Mouse (Mus musculus) urinary bladder, postnatal 4 days (tissue): ENCODE results near the gene 2810408A11Rik.
A peak's percentile ranks its signal among the peaks of the same experiment; 100 is the strongest.
"Not testable (repeated sequence)": the region's sequence is repeated elsewhere in the genome, so short reads cannot be mapped to it uniquely, and the experiment has no call there.

Experiments
- DNase-seq, 2 experiments: peaks; one replicate each; pipeline ENCODE4 v3.0.0; 2021 to 2022; ENCODE audit warnings: low spot score in 2 of 2

Gene 2810408A11Rik

DNA sequence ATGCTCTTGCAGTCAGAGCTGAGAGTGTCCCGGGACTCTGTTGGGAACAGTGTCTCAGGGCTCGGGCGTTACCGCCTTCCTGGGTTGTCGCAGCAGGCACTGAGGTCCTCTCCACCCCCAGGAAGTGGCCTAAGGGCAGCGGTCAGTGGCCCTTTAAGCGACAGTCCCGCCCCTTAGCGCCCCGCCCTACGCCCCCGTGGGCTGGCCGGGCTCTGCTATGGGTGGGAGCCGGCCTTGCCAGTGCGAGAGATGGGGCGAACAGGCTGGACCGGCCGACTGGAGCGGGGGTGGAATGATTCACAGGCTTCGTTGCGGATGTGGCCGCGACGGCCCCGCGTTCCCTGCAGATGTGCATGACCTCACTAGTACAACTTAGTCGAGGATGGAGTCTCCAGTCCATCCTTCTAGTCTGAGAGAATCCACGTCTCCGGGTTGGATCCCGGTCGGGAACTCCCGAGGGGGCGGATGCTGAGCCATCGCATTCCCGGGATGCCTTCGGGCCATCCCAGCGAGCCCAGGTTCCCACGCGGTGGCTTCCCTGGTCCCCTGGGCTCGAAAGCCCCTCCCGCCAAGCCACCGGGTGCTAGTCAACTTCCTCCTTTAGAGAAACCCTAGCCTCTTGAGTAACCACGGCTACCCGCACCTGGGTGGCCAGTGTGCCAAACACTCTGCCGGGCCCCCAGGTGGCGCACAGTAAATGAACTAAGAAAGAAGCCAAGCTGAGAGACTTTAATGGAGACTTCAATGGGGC lies 19.8 kb downstream of the 2810408A11Rik start, which contains the start of gene Kctd11:
Gene Kctd11, minus strand, starts transcription at position 554 of the 751 bp plus-strand sequence.
- peak; percentile 88 for DNase-seq

DNA sequence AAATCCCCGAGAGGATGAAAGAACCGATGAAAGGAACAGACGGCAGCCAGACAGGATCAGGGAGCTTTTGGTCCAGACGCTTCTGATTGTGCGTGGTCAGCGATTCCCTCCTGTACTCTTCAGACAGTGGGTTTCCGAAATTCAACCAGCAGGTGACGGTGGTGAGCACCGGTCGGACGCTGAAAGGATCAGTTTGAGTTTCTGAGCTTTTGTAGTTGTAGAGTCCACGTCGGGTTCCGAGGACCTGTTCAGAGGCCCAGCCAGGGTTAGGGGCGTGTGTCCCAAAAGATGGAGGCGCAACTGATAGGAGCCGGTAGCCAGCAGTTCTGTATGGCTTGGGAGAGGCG lies 20.3 kb downstream of the 2810408A11Rik start:
- peak in 1 of 2 experiments; percentile 75 for DNase-seq

DNA sequence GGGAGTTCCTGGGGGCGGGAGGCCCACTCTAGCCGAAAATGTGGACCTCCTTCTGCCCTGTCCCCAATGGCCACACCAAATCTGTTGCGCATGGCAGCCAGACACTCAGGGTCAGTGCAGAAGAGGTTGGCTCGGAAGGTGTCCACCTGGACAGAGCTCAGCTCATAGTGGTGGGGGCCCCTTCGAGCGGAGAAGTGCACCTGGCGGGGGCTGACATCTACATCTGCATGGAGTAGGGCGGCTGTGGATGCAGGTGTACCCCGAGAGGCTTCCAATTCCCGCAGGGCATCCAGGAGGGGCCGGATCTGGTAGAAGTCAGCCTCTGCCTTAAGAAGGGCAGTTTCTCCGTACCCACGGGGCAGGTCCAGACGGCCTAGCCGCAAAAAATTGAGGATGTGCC lies 21.1 kb downstream of the 2810408A11Rik start:
- DNase-seq, result no peak

DNA sequence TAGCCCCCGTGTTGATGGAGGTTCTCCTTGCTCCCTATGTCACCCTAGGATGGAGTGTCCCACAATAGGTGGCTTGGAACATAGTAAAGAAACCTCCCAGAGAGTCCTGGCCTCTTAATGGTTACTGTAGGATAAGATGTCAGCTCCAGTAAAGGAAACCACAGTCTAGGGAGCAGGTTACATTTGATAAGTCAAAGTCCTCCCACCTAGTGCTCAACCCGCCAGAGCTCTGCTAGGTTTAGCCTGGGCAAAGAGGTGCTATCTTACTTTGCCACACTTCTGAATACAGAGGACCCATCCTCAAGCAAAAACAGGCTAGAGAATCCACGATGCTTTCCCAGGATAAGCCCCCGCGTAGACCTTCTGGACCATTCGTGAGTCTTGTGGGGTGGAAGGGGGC lies 21.8 kb downstream of the 2810408A11Rik start:
- no peak for DNase-seq

DNA sequence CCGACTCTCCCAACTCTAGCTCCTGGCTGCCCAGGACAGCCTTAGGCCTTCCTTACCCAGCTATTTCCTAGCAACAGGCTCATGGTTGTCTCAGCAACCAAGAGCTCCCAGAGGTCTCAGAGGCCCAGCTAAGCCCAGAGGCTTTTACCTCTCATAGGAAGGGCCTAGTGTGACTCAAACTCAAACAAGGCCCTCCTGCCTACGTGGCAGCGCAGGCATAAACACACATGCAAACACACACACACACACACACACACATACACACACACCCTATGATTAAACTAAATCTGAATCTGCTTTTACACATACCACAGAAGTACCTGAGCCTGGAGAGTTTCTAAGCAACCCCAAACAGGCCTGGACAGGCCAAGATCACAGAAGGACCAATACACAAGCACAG lies 22.4 kb downstream of the 2810408A11Rik start:
- no peak for DNase-seq

DNA sequence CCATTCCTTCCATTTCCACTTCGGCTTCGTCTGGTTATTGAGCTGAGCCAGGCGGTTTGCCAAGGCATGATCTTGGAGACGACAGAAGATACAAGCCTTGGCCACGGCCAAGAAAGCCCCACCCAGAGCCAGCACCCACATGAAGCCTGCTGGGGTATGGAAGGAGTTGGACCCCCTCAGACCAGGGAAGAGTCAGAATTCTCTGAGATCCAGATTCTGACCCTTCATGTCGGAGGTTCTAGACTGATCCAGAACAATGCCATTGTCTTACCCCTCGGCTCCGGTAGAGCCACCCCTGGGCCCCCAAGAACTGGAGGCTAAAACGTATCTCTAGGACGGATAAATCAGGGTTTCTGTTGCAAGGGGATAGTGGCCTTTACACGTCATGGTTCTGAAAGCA lies 22.9 kb downstream of the 2810408A11Rik start, which contains the start of gene Tmem95:
Gene Tmem95, minus strand, starts transcription at position 141 of the 400 bp plus-strand sequence.
- no peak for DNase-seq

DNA sequence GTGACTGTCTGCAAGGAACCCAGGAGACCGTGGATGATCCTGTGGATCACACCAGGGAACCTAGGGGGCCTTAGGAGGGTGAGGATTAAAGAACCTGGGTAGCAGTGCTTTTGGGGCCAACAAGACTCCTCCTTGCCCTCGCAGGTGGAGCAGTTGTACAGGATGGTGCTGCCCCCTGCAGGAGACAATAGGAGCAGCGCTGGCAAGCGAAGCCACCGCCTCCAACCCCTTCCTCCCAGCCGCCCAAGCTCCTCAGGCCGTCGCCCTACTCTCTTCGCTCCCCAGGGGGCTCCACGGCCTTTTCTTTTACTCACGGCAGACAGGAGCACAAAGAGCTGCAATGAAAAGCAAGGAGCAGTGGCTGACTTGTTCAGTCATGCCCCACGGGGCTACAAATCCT lies 23.9 kb downstream of the 2810408A11Rik start:
- peak; percentile 85 to 92 for DNase-seq

DNA sequence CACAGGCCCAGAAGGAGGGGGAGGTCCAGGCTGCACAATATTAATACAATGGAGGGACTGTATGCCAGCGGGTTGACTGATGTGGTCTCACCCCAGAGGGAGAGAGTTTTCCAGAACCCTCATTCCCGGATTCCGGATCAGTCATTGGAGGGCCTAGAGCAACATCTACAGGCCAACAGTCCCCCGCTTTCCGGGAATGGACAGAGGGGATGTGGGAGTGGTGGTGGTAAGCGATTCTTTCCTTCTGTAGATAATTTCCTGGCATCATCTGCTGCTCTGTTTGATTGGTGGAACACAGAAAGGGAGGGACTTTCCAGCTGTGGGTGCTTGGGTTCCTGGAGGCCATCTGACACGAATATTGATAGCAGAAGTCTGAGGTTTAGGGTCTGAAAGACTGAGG lies 24.6 kb downstream of the 2810408A11Rik start:
- no peak for DNase-seq

DNA sequence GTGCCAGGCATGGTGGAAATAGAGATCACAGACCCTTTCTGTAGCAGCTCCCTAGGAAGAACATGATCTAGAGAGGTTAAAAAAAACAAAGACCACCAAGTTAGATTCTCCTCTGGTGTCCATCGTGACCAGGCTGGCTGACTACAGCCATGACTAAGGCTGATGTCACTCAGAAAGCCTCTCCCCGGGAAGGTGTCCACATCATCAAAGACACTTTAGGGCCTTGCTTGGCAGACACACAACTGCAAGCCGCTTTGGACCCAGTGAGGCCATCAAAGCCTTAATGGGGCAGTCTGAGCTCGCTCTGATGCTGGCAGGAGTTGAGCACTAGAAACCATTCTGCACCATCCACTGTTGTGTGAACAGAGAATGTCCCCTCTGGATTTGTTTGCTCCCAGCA lies 28.3 kb downstream of the 2810408A11Rik start:
- DNase-seq, result no peak

DNA sequence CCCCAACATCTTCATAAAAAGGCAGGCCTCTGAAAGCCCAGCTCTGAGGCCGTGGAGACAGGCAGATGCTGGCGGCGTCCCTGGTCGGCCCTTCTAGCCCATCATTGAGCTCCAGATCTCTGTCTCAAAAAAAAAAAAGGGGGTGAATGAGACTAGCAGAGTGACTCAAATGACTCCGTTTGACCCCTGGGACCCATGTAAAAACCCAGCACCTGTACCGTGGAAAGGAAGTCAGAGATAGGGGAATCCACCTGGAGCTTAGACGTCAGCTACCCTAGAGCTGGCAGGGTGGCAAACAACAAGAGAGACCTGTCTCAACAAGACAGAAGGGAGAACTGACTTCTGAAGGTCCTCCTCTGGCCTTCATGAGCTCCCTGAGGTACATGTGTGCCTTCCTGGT lies 29.0 kb downstream of the 2810408A11Rik start:
- no peak for DNase-seq

DNA sequence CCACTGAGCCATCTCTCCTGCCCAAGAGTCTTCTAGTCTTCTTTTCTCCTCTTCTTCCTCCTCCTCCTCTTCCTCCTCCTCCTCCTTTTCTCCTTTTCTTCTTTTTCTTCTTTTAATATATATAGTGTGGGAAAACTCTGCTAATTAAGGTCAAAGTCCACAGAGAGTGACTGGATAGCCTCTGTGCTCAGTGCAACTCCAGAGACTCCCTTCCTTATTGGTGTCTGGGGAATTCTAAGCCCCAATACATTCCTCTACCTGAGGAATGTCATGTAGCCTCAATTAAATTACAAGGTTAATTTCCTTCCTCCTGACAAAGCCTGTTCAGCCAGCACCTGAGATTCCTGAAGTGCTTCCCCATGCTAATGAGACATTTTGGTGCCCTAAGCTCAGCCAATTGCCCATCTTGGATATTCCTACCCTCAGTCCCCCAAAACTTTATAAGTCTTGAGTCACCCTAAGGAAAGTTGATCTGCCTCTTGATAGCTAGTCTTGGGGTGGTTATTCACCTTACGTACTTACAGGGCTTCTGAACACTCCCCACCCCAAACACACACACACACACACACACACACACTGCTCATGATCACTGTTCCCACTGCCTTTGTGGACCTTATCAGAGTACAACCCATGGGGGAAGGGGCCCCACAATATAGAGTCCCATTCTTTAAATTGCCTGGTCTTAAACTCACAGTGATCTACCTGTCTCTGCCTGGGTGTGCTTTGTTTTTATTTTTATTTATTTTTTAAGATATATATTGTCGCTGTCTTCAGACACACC lies 30.3 kb downstream of the 2810408A11Rik start:
- no peak for DNase-seq

DNA sequence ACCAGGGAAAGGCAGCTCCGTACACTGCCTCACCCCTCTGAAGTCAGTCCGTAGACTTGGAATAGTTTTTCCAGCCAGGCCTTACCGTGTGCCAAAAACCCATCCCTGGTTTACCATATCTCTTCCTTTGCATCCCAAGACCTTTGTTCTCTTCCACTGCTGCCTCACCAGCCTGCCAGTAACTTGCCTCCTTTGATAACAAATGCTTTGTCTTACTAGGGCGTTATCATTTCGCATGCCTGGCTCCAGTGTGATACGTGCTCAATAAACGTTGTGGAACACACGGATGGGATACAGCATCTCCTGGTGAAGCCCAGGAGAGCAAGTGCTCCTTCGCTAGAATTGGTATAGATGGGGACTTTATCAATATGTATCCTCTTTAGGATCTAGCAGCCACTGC lies 33.5 kb downstream of the 2810408A11Rik start:
- DNase-seq, result no peak

DNA sequence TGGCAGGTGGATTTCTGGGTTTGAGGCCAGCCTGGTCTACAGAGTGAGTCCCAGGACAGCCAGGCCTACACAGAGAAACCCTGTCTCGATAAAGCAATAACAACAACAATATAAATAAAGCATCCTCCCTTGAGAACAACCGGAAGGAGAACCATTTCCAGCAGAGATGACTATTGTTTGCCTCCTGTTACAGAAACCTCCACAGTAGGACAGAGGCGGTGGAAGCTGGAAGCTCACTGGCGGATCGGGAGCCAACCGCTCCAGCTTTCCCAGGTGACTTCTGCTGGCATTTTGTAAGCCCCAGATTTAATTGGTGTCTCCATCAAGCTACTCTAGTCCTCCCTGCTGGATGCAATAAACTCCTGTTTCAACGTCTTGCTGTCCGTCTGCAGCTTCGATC lies 35.2 kb downstream of the 2810408A11Rik start:
- DNase-seq, result no peak

DNA sequence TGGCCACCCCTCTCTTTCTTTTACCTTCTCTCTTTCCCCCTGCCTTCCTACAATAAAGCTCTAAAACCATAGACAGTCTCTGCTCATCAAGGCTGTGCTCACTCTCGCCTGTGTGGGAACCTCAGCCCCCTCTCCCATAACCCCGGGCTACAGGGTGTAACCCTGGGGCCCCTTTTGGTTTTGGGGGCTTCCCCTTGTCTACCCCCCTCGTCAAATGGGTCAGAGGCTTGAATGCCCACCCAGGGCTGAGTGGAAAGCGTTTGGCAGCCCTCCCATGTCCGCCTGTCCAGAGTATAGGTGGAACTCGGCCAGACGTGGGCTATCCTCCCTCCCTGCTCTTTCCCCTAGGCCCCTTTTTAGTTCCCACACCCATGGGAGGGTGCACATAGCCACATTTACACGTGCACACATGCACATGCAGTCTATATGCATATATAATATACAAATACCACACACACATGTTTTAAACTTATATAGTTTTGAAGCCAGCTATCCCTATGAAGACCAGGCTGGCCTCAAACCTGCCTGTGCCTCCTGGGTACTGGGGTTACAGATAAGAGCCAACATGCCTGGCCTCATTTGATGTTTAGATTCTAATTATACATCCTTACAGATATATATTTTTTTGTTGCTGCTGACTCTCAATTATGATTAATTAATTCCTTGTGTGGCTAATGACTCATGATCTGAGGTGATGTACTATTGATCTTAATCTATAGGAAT lies 36.5 kb downstream of the 2810408A11Rik start:
- no peak for DNase-seq

DNA sequence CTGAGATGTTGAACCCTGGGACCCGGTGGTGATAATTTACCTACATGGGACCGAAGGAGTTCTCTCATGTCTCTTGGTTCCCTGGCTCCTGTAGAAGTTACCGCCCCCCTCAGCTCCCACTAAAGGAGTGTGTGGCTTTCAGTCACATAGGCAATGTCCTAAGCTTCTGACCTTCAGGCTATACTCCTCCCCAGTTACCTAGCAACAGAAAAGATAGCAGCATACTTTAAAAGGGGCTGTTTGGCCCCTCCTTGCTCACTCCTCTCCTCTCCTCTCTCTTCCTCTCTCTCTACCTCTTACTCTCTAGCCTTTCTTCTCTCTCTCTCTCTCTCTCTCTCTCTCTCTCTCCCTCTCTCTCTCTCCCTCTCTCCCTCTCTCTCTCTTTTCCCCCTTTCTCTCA lies 37.1 kb downstream of the 2810408A11Rik start:
- not testable (repeated sequence) for DNase-seq

DNA sequence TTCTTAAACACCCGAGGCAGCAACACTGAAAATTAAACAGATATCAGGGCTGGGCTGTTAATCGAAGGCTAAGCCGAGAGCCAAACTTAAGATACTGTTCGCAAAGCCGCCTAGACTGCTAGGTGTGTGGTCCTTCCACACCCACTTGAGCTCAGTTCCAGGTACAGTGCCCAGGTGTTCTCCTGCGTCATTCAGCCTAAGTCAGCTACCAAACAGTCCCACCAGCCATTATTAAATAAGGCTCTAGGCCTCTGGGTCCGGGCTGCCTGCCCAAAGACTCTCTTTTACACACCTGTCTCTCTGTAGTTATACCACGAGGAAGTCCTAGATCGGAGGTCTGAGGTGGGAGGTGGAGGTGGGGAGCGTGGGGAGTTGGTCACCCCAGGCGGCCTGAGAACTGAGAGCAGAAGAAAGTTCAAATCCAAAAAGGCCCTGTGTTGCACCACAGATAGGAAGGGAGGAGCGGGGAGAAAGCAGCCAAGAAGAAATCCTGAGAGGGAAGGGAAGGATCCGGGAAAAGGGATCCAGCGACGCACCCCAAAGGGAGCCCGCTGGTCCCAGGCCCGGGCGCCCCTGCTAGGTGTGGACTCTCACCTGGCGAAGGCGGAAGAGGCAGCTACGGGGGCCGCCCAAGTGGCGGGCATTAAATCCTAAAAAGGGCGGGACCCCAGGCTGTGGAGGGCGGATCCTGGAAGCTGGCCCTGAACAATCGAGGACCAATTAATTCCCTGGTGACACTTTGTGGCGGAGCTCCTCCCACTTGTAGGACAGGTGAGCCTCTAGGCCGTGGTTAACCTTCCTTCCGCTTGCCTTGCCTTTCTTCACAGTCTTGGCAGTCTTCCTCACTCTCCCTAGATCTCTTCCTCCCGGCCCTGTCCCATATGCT lies 42.4 kb downstream of the 2810408A11Rik start, which contains the start of gene Tnk1:
Gene Tnk1, minus strand, starts transcription at position 618 of the 886 bp plus-strand sequence.
- no peak for DNase-seq

DNA sequence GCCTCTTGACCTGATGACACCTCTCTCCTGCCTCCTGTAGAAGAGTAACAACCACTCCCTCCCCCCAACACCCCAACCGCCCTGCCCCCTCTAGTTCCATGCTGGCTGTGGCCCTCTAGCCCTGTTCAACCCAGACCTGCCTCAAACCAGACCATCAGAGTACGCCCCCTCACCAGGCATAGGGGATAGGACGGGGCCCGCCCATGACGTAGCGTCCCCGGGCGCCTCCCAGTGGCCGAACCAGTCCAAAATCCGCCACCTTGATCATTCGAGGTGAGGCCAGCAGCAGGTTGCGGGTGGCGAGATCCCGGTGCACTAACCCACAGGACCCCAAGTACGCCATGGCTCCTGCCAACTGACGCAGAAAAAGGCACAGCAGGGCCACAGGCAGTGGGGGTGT lies 45.4 kb downstream of the 2810408A11Rik start:
- DNase-seq, result no peak

DNA sequence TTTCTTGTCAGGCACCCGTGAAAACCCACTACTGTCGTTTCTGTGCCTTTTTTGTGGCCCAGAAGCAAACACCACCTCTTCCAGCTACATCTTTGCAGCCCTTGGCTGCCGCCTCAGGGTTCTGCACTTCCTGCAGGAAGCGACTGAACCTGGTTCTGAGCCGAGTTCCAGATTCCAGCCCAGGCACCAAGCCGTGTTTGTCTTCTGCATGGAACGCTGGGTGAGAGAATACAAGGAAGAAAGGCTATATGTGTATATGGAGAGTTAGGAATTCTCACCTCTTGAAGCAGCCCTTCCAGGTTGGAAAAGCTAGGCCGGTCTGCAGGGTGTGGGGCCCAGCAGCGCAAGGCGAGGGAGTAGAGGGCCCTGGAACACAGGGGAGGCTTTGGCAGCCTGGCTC lies 46.1 kb downstream of the 2810408A11Rik start:
- DNase-seq, result no peak

DNA sequence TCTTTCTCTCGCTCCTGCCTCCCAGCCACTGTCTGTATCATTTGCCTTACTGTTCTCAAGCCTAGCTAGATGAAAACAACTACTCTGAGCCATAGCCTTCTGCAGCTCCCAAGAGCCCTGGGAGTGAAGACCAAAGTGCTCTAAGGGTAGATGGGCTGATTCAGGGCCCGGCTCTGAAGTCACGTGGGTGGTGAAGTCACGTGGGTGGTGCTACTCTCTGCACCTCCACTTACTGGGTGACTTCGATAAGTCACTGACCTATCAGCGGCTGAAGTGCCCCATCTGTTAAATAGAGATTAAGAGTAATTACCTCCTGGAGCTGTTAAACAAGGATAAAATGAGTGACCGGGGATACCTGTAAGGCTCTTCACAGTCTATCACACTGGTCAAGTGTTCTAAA lies 46.8 kb downstream of the 2810408A11Rik start:
- no peak for DNase-seq

DNA sequence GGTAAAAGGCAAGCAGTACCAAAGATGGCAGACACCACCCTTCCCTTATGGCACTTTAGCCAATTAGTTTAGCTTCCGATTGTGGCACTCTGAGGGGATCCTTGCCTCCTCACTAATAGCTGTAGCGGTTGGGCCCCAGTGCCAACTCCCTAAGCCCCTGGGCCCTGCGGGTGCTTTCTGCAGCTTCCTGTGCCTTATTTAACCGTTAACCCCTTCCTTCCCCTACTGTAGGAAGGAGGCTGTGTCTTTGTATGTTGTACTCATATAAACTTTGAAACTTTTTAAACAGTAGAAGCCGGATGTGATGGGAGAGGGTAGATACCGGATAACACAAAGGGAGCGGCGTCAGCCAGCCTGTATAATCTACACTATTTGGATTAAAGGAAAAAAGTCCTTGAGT lies 50.0 kb downstream of the 2810408A11Rik start:
- DNase-seq, result no peak

DNA sequence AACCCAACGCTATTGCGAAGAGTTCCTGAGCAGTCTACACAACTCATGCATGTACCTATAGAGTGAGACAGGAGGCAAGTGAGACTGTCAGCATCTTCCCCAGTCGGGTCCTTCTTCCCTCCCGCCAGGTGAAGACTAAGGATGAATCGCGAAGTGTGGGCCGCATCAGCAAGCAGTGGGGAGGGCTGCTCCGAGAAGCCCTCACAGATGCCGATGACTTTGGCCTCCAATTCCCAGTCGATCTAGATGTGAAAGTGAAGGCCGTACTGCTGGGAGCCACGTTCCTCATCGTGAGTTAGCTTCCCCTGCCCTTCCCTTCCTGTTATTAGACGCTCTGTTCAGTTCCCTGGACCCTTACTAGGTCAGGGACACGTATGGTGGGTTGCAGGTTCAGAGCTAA lies 50.9 kb downstream of the 2810408A11Rik start:
- DNase-seq, result no peak
